Mouse (Mus musculus): ENCODE measurements around the gene Zfpl1.
"Not testable (repeated sequence)": the region's sequence is repeated elsewhere in the genome, so short reads cannot be mapped to it uniquely, and the experiment has no call there.

Gene Zfpl1

DNA sequence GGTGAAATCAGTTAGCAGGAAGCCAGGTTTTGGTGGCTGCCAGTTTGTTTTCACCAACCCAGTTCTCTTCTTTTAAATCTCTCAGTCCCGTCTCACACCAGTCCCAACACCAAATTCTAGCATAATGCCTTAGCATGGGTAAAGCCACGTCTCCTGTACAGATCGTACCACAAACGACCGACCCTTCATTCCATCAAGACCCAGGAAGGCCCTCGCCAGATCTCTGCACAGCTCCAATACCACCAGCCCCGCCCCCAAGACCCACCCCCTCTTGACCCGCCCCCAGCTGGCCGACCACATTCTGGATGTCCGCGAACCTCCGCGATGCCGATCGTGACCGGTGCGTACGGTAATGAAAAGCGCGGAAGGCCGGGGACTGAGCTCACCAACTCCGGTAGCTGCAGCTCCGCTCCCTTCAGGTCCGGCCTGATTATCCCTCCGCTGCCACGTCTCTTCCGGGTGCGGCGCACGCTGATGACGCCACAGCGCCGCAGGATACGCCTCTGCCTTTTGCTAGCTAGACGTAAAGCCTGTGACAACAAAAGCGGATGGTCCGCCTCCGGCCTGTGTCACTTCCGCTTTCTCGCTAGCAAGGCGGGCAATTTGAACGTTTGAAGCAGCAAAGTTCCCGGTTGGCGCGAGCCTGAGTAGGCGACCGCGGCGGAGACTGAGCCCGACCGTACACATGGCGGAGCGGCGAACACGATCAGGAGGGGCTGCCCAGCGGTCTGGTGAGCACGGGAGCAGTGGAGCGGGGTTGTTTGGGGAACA lies at the start of gene Zfpl1, which contains the start of gene Cdca5:
Gene Zfpl1, minus strand, starts transcription at position 479 of the 771 bp plus-strand sequence.
Gene Cdca5, plus strand, starts transcription at position 506 of the 771 bp plus-strand sequence.
- peak; percentile 94 to 97 for DNase-seq (ENCODE audit: low spot score in 2 of 2)

DNA sequence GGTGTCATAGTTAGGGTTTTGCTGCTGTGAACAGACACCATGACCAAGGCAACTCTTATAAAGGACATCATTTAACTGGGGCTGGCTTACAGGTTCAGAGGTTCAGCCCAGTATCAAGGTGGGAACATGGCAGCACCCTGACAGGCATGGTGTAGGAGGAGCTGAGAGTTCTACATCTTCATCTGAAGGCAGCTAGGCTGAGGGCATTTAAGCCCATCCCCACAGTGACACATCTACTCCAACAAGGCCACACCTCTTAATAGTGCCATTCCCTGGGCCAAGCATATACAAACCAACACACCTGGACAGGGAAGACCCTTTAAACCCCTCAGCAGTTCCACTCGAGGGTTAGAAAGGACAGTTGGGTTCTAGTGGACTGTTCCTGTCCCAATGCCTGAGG lies 48.4 kb upstream of the Zfpl1 start:
- not testable (repeated sequence) for DNase-seq (ENCODE audit: low spot score in 2 of 2)

DNA sequence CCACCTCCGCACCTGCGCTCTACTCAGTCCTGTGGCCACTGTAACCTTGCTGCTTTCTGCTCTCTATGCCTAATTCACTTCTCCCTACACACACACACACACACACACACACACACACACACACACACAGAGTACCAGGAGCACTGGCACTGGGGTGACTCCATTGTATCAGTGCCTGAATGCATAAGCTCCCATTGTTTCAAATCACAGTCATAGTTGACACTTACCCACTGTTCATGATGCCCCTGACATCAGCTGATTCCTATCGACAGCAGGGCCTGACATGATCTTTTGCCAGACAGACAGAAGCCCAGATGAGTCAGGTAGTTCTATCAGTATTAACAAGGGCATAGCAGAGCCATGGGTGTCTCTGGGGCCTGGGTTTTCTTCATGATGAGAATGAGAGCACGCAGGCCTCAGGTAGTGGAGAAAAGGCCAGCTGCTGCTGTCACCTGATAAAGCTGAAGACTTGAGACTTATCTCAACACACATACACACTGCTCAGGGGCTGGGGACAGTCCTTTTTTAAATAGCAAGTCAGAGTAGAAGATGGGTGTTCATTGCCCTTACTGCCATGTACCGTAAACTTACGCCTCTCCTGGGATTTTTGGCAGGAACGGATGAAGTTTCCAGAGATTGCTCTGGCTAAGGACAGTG lies 47.5 kb upstream of the Zfpl1 start:
- DNase-seq (ENCODE audit: low spot score in 2 of 2) = no peak

DNA sequence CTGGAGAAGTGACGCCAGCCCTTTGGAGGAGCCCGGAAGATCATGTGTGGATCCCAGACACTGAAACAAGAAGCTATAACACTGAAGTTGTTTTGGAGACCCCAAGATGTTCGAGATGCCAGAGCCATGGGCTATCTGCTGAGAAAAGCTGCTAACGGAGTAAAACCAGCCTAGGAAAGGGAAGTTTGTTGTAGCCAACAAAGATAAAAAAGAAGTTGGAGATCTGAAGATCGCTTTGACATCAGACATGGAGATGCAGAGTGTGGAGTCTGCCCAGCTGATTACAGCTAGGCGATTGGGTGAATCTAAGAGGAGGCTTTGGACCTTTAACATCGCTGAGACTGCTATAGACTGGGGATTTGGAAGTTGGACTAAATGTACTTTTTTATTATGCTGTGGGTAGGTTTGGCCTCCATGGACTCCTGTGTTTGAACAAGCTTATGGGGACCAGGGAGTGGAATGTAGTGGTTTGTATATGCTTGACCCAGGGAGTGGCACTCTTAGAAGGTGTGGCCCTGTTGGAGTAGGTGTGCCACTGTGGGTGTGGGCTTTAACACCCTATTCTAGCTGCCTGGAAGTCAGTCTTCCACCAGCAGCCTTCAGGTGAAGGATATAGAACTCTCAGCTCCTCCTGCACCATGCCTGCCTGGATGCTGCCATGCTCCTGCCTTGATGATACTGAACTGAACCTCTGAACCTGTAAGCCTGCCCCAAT lies 45.8 kb upstream of the Zfpl1 start:
- not testable (repeated sequence) for DNase-seq (ENCODE audit: low spot score in 2 of 2)

DNA sequence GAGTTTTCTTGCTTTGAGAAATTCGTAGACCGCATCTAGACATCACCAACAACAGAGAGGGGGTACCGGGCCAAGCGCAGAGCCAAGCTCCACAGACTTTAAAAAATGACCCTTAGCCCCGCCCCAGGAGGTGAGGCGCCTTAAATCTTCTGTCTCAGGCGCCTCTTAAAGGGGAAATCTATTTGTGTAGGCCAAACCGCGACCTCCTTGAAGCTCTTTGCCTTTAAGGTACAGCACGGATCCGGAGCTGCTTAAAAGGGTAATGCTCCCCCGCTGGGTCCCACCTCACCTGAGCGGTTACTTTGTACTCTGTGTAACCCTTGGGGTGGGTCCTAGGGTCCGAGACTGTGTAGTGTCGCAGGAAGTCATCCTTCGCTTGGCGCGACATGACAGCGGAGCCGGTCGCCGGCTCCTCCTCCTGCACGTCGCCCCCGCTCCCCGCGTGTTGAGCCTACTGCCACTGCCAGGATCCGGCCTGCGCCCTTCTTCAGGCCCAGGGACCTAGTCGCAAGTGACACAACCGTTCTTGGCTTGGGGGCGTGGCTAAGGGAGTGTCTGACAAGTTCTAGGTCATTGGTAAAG lies 43.1 kb upstream of the Zfpl1 start, which contains the start of gene Snx15:
Gene Snx15, minus strand, starts transcription at position 545 of the 582 bp plus-strand sequence.
- DNase-seq (ENCODE audit: low spot score in 2 of 2) = peak; percentile 94 to 97

DNA sequence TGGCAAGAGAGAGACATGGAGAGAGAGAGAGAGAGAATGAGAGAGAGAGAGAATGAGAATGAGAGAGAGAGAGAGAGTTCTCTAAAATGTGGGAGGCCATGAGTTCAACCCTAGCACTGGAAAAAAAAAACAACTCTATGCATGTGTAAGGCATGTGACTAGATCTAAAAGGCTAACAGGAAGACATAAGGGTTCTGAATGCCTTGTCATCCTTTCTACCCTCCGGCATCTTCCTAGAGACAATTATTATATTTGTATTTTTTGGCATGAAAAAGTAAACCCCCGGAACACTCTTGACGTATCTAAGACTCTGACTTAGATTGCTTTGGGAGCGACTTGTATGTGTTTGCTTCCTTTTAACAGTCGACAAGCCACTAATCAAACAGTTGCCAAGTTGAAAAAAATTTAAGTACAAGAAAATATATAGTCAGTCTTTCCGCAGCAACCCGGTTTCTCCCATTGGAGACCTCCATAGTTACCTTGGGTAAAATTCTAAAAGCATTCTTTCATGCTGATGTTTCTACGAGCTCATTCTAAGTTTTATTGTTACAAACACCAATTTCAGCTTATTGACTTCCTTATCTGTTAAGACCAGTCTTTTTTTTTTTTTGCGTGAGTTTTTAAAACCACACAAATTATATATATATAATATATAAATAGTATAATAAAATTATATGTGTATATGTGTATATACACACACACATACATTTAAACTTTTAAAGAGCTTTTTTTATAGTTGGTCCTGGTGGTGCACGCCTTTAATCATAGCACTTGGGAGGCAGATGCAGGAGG lies 42.2 kb upstream of the Zfpl1 start:
- no peak for DNase-seq (ENCODE audit: low spot score in 2 of 2)

DNA sequence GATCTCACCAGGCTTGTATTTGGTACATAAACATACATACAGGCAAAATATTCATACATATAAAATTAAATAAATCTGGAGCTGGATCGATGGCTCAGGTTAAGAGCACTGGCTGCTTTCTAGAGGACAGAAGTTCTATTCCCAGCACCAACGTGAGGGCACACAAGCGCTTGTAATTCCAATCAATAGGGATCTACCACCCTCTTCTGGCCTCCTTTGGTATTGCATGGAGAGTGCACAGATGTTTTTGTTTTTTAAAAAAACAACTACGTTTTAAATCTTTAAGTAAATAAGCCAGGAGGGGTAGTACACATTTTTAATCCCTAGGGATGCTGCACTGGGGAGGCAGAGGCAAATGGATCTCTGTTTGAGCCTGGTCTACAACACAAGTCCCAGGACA lies 41.5 kb upstream of the Zfpl1 start:
- peak in 1 of 2 experiments; percentile 53 for DNase-seq (ENCODE audit: low spot score in 2 of 2)

DNA sequence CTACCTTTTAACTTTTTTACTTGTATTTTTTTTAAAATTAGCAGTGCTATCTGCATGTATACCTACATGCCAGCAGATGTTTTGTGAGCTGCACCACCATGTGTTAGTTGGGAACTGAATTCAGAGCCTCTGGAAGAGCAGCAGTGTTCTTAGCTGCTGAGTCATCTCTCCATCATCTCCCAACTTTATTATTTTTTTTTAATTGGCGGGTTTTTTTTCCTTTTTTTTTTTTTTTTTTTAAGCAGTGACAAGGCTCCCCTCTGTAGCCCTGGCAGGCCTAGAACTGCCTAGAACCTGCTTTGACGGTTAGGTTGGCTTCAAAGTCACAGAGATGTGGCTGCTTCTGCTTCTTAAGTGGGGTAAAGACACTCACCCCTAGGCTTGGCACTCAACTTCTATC lies 40.1 kb upstream of the Zfpl1 start:
- no peak for DNase-seq (ENCODE audit: low spot score in 2 of 2)

DNA sequence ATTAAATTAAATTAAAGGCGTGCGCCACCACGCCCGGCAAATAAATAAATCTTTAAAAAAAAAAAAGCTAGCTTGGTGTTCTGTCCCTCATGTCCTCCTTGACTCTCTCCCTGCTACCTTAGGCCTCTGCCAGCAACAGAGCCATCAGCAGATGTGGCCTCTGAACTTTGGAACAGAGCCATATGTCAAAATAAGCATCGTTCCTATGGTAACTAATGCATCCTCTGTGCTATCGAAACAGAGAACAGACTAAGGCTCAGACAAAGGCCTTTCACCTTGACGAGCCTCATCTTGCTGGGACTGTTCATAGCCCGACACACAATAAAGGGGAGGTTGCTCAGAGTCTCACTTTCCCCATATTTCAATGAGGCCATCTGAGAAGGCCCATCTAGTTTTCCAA lies 38.6 kb upstream of the Zfpl1 start:
- DNase-seq (ENCODE audit: low spot score in 2 of 2) = no peak

DNA sequence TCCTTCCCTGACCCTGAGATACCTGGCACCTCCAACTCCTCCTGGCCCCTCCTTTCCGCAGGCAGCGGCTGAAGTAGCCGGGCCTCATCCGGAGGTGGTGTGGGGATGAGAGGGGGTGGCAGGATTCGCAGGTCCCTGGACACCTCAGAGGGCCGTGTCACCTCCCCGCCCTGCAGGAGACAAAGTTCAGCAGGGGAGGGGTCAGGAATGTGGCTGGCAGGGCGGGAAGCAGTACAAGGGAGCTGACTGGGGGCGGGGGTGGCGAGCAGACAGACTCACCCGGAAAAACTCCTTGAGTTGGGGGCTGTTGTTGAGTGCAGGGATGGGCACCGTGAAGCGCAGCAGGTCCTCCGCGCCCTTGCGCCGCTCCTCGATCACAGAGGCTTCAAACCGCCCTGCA lies 37.0 kb upstream of the Zfpl1 start:
- DNase-seq (ENCODE audit: low spot score in 2 of 2) = no peak

DNA sequence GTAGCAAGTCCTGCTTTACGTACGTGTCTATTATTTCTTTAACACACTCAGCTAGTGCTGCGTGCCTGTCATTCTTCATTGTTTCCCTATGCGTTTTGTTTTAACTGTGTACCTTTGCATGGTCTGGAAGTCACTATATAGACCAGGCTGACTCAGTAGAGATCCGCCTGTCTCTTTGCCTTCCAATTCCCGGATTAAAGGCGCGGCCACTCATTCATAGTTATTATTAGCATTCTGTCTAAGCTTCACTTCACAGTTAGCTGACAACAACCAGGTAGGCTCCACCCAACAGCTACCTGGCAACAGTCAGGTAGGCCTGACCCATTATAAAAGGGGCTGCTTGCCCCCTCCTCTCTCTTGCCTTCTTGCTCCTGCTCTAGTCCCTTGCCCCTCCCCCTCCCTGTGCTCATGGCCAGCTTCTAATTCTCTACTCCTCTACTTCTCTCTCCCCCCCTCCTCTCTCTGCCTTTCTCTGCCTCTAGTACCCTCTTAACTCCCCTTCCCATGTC lies 34.0 kb upstream of the Zfpl1 start:
- no peak for DNase-seq (ENCODE audit: low spot score in 2 of 2)

DNA sequence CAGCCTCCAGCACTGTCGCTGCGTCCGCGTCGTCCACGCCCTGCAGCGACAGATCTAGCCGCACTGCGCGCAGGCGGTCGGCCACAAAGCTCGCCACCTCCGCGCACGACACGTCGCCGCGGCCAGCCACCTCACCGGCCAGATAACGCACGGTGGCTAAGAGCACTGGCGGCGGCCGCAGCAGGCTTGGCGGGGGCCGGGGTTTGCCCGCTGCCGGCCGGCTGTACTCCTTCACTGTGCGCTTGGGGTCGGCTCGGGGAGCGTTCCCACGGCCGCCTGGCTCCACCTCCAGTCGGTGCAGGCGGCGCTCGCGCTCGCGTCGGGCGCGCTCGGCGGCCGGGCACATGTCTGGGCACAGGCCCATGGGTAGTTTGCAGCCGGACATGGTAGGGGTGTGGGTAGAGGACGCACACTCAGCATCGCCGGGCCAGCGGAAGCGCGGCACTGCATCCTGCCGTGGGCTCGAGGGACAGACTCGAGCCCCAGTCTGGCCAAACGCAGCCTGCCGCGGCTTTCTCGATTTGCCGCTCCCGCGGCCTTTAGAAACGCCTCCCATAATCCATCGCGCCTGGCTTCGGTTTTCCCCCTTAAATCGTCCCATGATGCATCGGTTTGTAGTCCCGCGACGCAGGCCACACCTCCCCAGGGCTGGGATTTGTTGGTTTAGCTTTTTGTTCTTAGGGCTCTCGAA lies 33.4 kb upstream of the Zfpl1 start, which contains the start of gene Sac3d1:
Gene Sac3d1, minus strand, starts transcription at position 665 of the 691 bp plus-strand sequence.
- peak; percentile 70 to 92 for DNase-seq (ENCODE audit: low spot score in 2 of 2)

DNA sequence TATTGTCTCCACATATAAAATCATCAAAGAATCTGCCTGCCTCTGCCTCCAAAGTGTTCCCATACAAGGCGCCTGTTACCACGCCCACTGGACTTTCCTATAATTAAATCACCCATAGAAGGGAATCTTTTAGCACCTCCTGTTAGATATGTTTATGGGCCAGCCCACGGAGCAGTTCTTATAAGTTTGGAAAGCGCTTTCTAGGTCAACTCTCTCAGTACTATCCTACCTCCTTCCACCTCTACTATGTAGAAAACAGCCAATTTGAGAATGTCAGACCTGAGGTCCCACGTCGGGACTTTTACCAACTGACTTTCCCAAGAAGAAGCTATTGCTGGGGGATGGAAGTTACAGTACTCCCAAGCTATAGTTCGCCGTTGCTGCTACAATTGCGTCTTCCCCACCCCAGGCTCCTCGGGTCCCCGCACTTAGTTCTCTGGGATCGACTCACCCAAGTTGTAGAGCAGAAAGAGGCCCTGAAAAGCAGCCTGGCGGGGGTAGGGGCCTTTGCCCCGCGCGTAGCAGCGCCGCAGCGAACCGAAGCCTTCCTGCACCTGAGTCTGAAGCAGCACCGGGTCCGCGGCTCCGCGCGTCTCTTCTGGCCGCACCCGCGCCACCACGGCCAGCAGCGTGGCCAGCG lies 32.7 kb upstream of the Zfpl1 start:
- no peak for DNase-seq (ENCODE audit: low spot score in 2 of 2)

DNA sequence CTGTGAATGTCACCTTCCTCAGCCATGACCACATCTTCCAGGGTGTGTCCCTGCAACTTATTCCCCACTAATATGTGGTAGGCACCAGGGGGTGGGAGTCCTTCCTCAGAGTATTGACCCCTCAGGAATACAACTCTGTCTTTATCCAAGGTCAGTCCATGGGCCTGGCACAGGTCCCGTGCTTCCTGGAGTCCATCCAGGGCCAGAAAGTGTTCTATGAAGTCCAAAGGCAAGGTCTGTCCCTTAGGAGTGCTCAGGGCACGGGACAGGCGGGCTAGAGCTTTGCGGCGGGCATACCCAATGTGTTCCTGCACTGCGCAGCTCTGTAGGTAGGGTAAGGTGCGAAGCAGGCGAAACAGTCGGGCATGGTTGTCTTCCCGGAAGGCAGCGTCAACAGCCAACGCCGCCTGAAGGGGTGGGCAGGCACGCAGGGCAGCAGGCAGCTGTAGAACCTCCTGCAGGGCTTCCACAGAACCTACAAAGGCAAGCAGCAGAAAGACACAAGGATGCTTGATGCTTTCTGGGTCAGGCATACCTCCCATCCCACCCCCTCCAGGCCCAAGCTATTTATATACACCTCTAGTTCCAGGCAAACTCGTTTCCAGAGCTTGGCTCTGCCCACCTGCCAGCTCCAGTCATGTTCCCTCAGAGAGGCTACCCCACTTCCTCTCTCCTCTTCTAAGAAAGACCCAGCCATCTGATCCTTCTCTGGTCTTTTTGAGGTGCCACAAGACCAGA lies 31.5 kb upstream of the Zfpl1 start:
- DNase-seq (ENCODE audit: low spot score in 2 of 2) = no peak

DNA sequence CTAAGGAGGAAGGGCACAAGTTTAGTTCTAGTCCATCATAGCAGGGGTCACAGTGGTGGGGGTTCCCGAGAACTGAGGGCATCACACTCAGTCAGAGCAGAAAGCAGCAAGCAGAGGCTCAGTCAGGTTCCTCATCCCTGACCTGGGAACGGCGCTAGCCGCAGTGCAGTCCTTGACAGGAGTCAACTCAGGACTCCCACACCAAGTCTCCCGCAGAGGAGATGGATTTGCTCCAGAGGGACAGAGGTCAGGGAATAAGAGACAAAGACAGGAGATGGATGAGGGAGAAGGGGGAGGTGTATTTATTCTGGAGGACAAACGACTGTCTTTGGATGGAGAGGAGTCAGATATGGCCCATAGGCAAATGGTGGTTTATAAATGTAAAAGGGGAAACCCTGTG lies 28.4 kb upstream of the Zfpl1 start:
- no peak for DNase-seq (ENCODE audit: low spot score in 2 of 2)

DNA sequence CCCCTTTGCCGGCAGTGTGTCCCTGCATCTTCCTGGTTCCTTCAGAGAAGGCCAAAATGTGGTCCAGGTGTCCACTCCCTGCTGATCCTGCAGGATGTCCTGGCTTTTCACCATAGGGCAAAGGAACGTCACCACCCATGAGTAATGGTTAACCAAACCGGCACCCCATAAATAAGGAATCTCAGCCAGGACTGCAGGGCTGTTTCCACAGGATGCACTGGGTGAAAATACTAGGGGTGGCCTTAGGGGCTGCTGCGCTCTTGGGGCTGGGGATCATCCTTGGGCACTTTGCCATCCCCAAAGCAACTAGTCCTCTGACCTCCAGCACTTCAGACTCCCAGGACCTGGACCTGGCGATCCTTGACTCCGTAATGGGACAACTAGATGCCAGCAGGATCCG lies 20.8 kb upstream of the Zfpl1 start, which contains the start of gene Naaladl1:
Gene Naaladl1, plus strand, starts transcription at position 197 of the 400 bp plus-strand sequence.
- DNase-seq (ENCODE audit: low spot score in 2 of 2) = no peak

DNA sequence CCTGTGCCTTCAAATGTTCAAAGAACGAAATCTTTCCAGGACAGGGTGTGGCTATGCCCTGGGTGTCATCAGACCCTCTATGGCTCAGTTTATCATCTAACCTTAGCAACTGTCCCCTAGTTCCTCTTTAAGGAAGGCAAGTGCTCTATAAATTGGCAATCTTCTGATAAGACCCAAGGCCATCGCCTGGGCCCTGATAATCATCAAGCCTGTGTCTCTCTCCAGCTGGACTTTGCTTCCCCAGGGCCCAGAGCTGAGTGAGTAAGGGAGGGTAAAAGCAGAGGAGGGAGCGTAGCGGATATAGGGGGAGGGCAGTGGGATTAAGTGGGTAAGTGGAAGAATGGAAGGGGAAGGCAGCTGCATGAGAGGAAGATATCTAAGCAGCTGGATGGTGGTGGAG lies 19.7 kb upstream of the Zfpl1 start:
- no peak for DNase-seq (ENCODE audit: low spot score in 2 of 2)

DNA sequence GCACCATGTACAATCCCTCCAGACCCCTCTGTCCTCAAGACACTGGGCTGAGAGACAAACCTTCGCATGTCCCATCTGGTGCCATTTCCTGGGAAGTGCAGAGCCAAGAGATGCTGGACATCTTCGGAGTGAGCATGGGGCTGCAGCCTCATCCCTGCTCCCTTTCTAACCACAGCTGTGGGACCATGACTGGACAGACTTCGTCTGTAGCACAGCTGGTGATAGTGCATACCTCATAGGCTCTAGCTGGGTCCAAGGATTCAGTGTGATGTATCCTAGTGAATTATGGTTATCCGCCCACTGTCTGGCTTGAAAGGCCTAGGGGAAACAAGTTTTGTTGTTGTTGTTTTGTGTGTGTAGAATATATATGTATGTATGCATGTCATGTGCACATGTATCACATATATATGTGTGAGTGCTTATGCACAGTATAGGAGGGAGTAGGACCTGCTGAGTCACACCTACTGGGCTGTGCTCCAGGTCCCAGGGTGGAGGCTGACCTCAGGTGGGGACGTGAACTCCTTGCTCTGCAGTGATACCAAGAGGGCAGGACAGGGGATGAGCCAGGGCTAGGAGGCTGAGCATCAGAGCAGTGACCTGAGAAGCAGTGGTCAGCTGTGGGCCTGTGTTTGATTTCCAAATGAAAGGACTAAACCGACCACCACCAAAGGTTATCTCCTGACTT lies 17.6 kb upstream of the Zfpl1 start:
- no peak for DNase-seq (ENCODE audit: low spot score in 2 of 2)

DNA sequence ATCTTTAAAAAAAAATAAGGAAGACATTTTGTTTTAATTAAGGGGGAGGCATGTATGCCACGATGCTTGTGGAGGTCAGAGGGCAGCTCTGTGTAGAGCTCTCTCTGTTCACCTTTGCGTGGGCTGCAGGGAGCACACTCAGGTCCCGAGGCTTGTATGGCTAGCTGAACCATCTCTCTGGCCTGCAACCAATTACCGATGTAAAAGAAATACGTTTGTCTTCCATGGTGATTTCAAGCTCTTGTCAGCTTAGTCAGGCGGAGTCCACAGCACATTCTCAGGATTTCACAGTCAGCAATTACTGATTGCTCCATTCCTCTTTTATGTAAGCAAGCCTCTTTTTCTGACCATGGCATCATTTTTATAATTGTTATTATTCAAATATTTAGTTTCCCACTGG lies 16.4 kb upstream of the Zfpl1 start:
- no peak for DNase-seq (ENCODE audit: low spot score in 2 of 2)

All from left cerebral cortex, adult 9 months (tissue).